Mouse (Mus musculus) embryo, embryonic 11 days (tissue): ENCODE results near the gene Rnf180.

Experiments used
- DNase-seq: peaks from one replicate; pipeline ENCODE4 v3.0.0-alpha.2; 2015

The Rnf180 gene

DNA sequence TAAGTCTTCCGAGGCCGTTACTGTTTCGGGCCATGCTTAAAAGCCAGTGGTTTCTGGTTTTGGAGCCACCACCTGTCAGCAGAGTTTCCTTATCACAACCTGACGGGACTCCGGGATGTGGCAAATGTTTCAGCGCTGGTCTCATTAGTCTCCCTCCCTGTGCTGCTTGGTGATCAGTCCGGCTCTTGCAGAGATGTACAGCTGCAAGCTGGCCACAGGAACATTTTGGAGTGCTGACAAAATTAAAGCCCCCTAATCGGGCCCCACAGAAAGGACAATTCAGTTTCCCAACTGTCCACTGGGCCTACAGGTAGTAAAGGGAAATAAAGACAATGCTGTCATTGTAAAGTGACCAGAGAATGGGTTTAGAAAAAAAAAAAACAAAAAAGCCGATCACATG is 44.4 kb downstream of the Rnf180 start:
- no peak for DNase-seq

DNA sequence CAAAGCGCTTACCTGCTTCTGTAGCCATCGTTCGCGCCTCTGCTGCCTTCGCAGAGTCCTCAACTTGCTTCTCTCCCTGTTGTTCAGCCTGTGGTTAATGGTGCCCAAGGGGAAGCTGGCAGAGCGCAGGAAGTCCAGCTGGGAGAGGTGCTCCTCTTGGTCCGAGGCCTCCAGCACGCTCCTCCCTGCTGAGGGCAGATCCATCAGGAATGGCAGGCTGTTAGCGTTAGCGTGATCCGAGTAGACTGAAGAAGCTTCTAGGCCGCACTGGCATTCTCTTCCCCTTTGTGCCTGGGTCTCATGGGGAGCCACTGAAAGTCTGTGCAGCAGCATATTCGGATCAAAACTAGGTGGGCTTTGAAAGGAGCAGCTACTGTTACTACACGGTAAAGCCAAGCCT is 45.0 kb downstream of the Rnf180 start:
- DNase-seq = no peak

DNA sequence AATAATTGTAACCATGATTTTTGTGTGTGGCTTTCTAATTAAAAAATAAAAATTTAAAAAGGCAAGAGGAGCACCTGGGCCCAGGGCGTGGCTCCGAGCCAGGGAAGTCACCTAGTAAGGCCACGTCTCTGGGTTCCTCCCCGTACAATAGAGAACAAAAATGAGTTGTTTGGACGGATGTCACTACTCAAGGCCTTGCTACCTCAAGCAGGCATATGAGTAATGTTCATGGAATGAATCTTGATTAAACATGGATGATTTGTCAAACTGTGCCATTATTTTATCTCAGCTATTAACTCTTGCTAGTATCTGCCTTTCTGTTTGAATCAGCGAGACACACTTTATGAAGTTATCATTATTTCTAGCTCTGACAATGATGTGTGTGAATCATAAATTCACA is 46.9 kb downstream of the Rnf180 start:
- DNase-seq = no peak

DNA sequence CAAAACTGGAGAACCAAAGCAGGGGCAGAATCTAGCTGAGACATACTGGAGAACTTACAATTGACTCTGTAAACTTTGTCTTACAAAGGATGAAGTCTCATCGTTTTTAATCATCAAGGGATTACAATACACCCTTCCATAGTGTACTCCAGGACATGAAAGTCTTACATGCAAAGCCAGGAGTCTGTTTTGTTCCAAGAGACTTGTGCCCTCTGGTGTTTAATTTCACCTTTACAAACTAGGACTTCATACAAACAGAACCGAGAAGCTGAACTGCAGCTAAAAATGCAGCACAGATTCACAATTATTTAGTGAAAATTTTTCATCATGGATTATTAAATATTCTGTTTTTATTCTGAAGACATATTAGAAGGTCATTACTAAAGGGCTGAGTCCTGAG is 53.8 kb downstream of the Rnf180 start:
- no peak for DNase-seq

DNA sequence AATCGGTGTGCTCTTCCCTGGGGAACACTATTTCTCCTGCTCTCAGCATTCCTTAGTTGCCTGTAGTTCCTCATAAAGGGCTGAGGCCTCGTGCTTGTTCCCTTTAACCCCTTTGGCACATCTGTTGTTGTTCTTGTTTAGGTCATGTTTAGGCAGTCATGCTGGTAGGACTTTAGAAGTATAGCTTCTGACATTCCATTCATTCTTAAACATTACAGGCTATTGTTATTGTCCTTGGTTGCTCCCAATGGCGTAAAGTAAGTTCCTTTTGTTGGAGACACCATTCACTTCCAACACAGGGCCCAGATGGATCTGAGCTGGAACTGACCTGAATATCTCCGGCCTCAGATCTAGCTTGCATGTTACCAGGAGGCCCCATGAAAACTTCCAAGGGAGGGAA is 67.5 kb downstream of the Rnf180 start:
- no peak for DNase-seq

DNA sequence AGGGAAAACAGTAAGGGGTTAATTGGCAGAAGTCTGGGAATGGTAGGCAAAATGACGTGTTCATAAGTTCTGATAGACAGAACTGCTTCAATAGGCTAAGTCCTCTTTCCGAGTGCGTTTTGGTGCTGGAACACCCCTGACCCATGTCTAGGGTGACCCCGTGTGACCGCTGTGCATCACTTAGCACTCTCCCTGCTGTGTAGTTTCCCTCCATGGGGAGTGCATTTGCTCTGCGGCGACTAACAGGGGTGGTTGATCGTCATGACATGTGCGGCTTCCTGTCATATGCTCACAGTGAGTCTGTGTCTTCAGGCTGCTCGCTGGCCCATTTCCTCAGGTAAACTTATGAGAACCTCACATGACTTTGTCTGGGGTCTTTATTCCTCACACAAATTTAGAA is 70.6 kb downstream of the Rnf180 start:
- DNase-seq = no peak

DNA sequence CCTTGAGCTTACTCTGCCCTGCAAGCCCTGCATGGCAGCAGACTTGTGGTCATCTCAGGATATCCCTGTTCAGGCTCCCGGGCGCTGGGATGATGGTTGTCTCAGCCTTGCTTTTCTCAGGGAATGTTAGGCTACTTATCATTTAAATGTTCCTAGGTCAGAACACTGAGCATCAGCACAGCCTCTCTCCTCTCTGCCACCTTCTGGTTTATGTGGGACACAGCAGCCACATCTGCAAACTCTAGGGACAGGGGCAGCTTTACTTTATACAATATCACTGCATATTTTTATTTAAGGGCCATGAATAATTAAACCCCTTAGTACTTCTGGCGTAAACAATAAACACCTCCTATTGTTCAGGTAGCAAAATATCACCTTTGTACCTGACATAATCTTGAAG is 71.5 kb downstream of the Rnf180 start:
- DNase-seq = peak; percentile 45

DNA sequence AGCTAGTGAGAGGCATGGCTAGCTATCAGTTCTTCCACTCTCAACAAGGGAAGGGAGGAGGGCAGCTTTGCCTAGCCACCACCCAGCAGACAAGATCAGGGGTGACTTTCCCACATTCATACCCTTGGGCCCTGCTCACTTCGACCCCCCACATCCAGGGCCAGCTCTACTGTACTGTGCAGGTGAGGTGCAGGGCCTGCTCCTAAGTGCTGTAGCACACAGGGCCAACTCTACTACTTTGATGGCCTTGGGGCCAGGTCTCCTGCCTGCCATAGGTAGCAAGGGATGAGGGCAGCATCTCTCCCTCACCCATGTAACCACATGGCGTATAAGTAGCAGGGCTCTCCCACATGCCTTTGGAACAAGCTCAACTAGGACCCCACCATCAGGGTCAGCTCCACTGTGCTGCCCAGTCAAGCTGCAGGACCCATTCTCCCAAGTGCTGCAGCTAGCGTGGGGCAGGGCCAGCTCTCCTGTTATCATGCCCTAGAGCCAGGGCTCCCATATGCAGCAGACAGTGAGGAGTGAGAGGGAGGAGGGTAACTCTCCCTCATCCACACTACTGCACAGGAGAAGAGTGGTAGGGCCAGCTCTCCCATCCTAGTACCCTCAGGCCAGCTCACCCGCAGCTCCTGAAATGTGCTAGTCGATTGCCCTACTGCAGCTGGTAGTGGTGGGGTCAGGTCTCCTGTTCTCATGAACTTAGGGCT is 72.4 kb downstream of the Rnf180 start:
- no peak for DNase-seq

DNA sequence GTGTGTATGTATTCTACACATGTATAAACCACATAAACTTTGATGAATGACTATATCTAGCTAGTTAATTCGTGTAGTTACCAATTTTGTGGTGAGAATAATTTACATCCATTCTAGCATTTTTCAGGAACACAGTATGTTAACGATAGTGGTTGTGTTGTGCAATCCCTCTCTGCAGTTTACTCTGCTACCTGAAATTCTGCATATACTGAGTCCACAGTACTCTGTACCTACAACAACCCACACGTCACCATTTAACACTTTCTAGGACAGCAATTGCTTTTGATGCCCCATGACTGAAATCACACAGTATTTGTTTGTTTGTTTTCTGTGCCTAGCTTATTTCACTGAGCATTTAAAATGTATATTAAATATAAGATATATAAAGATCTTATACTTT is 83.9 kb downstream of the Rnf180 start:
- DNase-seq = no peak

DNA sequence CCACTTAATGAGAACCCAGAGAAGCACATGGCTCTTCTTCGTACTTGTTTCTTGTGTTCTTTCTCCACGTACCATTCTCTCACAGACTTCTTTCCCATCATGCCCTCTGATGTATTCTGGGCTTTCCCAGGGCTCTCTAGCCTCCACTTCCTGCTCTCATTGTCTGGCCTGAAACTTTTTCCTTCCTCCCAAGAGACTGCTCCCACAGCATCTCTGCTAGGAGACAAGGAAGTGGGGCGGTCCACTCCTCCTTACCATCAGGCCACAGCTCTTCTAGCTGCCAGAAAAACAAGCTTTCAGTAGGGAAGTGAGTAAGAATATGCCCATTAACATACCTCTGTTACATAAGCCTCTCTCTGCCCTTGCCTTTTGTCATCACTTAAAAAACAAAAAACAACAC is 90.8 kb downstream of the Rnf180 start:
- DNase-seq = no peak

DNA sequence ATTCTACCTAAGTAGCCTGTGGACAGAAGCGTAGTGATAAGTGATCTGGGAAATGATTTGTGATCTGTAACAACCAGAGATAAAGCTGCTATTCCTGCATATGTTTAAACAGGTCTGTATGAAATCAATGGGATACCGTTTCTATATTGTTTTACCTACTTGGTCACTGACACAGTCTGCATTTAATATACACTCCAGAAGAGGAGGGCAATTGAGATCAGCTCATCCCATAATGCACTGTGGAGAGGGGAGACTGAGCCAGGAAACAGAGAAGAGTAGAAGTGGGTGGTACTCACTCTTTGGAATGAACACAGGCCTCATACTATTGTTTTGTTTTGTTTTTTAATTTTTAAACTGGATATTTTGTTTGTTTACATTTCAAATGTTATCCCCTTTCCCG is 96.0 kb downstream of the Rnf180 start:
- no peak for DNase-seq

DNA sequence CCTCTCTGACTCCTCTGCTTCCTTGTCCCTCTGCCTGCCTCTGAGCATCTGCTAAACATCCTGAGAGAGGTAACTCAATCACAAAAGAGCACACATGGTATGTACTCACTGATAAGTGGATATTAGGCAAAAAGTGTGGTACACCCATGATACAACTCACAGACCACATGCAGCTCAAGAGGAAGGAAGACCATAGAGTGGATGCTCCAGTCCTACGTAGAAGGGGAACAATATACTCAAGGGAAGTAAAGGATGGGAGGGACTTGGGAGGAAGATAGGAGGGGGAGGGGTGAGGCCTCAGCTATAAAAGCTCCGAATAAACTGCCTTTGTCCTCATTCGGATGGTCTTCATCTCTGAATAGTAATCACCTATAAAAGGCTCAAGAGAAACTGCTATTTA is 96.6 kb downstream of the Rnf180 start:
- DNase-seq = no peak

DNA sequence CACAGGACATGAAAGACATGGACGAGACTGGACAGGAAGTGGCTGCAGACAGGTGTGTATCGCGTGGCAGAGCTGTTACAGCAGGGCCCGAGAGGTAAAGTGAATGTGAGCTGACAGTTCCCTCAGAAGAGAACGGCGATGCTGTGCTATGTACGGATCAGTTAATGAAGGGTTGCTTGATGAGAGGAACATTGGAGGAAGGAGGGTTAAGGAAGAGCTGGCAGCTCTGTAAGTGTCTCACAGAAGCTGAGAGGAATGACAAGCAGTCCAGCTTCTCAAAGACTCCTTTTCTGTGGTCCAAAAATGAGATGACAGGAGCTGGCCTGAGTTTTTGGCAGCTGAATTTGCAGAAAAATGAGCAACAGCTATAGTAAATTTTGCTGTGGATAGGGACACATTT is 101.0 kb downstream of the Rnf180 start:
- DNase-seq = no peak

DNA sequence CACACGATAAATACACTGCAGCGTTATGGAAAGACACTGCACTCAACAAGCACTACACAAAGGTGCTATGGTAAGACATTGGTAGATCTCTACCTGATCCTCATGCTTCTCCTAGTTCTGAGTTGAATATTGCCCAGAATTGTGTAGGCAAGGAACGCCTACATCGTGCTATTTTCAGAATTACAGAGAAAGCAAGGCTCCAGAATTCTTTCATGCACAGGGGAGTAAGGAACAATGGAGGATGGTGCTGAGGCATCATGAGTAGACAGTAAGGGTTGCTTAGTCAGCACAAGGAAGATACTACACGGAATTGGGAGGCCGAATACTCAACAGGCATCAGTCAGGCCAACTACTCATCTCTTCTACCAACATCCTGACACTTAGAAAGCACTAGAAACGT is 105.9 kb downstream of the Rnf180 start:
- no peak for DNase-seq

DNA sequence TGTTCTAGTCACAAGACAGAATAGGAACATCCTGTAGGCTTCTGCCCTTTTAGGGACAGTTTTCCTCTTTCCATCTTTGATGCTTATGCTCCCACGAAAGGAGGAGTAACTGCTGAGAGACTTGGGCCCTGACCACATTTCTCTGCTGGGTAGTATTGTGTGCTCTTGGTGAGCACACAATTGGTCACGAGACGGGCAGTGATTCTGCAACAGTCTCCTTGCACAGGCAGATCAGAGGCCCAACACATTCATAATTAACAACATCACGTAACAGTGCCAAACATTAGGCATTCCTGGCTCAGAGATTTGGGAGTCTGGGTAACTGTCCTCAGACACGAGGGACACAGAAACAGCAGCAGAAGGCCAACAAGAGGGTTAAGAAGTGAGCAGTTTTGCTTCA is 113.8 kb downstream of the Rnf180 start:
- no peak for DNase-seq

DNA sequence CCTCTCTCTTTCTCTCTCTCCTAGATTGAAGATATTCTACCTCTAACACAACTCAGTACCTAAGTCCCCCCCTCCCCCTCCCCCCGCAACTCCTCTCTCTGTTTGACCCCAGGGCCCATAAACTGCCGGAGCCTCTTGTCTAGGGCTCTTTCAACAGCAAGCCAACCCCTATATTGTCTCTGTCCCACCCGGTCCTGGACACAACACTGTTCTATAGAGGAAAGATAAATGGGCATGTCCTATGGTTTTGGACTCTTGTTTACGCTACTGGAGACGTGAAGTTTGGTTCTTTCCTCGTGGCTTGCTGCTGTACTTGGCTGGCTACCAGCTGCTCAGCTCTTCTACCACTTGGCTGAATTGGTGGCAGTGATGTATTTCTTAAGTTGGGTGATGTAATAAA is 129.2 kb downstream of the Rnf180 start:
- no peak for DNase-seq

DNA sequence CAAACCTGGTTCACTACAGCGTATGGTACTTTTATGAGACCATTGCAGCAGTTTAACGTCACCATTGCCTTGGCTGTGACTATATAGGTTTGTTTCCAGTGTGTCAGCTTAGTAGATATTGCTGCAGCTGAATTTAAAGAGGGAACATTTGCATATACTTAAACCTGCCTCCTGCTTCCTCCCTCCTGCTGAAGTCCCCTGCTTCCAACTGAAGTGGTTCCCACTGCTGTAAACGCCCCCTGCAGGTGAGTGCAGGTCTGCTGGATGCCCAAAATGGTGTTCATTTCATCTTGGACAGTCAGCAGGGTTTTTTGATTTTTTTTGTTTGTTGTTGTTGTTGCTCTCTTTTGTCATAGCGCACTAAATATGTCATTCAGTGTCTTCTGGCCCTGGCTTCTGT is 140.7 kb downstream of the Rnf180 start:
- DNase-seq = peak; percentile 59

DNA sequence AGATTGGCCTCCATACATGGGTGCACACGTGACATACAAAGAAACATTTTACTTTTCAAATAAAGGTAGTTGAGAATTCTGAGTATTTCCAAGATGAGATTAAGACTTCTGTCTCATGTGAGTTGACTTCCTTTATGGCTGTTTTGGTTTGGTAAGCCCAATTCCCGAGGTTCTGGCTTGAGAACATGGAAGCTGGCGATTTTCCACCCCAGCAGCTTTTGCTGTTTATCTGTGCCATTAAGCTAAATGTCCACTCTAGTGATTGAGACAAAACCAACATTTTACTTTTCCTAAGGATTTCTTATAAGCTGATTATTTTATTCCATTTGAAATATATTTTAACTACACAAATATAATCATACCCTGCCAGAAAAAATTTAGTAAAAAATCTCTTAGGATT is 144.6 kb downstream of the Rnf180 start:
- no peak for DNase-seq

DNA sequence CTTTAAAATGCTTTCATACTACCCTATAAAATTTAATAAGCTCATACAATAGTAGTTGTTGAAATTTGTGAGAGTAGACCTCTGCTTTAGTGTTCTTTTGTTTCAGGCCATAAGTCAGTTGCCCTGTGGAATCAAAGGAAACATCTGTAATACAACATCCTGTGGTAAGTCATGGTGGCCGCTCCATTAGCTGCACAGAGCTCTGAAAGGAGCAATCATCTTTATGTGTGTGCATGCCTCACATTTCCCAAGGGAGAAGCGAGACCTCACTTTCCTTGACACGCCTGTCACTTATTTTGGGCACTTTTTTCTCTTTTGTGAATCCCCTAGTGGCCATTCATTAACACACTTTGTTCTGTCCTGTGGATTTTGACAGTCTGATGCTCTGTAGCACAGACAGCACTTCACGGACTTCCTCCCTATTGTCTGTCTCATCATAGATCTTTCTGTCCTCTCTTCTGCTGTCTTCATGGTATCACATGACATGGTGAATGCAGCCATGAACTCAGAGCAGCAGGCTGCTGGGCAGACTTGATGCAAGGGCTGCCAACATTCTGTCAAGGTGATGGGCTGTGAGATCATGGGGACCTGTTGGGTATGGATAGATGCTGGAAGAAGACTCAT is 146.7 kb downstream of the Rnf180 start:
- DNase-seq = peak; percentile 41

DNA sequence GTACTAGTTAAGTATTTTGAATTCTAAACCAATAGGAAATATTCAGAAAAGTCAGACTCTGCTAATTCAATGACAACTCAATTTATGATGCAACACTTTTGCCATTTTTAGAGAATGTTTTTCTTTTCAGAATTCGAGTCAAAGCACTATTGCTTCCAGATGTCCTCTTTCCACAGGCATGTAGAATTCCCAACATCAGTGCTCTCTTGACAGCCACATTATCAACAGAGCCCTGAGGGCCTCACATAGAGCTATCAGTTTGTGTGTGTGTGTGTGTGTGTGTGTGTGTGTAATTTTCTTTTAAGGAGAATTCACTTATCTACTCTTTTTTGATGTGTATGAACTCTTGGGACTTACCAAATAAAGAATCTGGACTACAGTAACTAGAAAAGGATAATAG is 147.8 kb downstream of the Rnf180 start:
- DNase-seq = peak; percentile 68

DNA sequence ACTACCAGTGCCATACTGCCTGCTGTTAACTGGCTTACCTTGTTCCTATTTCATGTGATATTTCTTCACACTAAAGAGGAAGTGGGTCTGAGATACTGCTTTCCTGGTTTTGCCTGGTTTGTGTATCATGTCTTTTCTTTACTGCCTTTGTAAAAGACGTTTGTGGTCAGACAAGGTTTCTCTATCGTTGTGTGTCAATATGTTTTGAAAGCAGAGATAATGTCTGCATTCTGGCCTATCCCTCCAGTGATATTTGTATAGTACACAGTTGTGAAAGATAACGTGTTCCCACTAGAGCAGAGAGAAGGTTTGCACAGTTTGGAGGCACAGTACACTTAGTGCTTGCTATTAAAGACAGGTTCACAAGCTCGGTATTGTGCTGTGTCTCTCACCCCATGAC is 154.7 kb downstream of the Rnf180 start:
- no peak for DNase-seq

DNA sequence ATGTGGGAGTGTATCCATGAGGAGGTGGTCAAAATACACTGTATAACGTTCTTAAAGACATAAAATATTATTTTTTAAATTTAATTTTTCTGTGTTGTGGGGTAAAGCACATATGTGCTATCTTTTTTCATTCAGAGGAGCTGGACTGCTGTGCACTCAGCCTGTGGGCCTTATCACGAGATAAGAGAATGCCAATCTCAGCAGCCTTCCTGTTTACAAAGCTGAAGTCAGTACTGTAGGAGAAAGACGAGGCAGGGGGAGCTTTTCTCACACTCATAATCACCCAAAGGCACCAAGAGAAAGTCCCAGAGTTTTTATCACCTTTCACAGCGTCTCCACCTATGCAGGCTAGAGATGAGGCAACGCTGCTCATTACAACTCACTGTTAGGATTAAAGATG is 160.2 kb downstream of the Rnf180 start:
- DNase-seq = no peak

DNA sequence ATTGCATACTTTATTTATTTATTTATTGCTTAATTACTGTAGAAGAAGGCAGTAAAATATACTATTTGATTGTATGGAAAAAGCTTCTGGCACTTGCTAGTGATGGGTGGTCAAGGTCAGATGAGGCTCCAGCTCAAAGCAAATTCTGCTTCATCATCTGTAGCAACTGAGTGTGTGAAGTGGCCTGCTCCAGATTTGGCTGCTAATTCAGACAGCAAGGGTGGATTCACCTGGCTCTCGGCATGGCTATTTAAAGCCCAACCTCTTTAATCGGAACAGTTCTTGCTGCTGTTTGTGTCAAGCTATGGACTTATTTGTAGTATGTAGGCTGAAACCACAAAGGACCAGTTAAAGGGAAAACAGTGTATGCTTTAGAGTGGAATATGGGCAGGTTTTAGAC is 161.8 kb downstream of the Rnf180 start:
- DNase-seq = no peak

DNA sequence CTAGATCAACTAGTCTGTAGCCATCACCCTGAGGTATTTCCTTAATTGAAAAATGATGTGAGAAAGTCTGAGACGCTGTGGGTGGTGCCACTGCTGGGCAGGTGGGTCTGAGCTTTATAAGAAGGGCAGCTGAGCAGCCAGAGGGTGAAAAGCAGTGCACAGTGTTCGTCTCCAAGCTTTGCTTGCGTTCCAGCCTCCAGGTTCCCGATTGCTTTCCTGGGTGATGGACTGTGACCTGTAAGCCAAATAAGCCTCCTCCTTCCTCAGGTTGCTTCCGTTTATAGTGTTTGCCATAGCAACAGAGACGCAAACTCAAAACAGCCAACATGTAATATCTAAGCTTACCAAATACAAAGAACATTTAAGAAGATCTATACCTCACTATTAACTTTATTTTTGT is 162.2 kb downstream of the Rnf180 start:
- DNase-seq = no peak

DNA sequence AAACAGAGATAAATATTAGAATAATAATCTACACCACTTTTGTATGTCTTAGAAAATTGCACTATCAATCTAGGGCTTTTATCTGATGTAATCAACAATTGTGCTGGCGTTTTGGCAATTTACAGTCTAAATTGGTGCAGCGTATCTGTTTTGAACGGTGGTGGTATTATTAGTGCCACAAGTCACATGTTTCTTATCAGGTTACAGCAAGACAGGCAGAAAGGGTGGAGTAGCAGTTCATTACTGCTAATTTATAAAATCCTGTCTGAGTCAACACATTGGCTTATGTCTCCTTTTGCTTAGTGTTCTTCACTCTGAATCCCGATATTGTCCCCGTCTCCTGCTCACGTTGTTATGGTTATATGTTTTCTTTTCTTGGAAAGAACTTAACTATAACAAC is 164.5 kb downstream of the Rnf180 start:
- DNase-seq = no peak
